Mouse (Mus musculus) cerebellum, adult 9-11 months (tissue): ENCODE measurements around the gene Ccdc57.
A peak's percentile ranks its signal among the peaks of the same experiment; 100 is the strongest.
"Not testable (repeated sequence)": the region's sequence is repeated elsewhere in the genome, so short reads cannot be mapped to it uniquely, and the experiment has no call there.

Experiments used
- DNase-seq: peaks from one replicate; pipeline ENCODE4 v3.0.0; 2022

Gene Ccdc57

DNA sequence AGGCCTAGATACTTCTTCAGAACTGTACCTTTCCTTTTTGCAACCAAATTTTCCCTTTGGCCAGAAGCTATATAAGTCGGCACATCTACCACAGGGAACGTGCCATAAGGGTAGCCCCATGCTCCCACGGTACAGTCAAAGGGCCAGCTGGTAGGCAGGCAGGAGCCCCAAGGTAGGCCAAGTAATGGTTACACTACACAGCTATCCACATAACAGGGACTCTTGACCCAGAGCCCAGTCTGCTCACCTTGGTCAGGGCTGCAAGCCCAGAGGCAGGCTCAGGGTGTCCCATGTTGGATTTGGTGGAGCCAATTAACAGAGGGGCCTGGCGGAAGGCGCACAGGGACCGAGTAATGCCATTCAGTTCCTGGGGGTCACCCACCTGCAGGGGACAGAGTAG is 113.1 kb downstream of the Ccdc57 start:
- peak; percentile 83 for DNase-seq

DNA sequence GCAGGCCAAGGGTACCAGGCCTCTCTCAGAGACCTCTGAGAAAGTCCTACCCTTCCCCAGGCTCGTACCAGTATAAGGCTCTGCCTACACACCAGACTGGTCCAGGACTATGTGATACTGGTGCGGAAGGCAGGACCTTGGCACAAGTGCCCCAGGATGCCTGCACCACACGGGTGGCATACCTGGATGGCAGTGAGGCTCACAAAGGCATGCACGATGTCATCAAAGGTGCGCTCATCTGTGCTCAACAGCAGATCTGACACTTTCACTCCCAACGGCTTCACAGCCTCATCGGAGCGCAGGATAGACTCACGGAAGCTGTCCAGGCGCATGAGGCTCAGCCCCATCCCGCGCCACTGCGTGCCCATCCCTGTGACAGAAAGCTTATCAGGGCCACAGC is 114.4 kb downstream of the Ccdc57 start:
- DNase-seq, result peak; percentile 38

DNA sequence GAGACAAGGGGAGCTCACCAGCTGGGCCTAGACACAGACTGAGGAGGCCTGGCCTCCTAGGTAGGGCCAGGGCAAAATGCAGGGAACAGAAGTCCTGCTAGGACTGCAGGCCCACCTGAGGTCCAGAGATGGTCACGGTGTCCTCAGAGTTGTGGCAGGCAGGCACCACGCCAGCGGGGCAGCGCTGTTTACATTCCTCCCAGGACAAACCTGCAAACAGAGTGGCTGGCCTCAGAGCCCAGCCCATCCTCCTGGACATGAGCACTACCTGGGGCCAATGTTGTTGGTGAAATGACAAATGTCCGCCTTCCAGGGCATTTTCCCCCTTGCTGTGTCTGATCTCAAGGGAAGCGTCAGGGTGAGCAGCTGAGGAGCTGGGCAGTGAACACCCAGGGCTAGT is 115.3 kb downstream of the Ccdc57 start:
- peak; percentile 13 for DNase-seq

DNA sequence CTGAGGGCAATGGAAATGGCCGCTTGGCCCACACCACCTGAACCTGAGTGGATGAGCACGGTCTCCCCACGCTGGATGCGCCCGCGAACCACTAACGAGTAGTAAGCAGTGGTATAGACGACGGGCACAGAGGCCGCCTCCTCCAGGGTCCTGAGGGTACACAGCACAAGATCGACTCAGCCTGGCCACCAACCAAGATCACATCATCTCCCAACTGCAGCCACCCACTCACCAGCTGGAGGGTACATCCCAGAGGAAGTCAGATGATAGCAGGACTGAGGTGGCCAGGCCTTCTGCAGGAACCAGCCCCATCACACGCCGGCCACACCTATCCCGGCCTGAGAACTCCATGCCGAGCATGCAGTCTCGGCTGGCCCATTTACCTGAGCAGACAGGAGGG is 120.6 kb downstream of the Ccdc57 start:
- DNase-seq, result no peak

- no peak for DNase-seq
These were observed 124.7 kb downstream of the Ccdc57 start for GRCm38 (mm10) chr11:120808010-120808409.

DNA sequence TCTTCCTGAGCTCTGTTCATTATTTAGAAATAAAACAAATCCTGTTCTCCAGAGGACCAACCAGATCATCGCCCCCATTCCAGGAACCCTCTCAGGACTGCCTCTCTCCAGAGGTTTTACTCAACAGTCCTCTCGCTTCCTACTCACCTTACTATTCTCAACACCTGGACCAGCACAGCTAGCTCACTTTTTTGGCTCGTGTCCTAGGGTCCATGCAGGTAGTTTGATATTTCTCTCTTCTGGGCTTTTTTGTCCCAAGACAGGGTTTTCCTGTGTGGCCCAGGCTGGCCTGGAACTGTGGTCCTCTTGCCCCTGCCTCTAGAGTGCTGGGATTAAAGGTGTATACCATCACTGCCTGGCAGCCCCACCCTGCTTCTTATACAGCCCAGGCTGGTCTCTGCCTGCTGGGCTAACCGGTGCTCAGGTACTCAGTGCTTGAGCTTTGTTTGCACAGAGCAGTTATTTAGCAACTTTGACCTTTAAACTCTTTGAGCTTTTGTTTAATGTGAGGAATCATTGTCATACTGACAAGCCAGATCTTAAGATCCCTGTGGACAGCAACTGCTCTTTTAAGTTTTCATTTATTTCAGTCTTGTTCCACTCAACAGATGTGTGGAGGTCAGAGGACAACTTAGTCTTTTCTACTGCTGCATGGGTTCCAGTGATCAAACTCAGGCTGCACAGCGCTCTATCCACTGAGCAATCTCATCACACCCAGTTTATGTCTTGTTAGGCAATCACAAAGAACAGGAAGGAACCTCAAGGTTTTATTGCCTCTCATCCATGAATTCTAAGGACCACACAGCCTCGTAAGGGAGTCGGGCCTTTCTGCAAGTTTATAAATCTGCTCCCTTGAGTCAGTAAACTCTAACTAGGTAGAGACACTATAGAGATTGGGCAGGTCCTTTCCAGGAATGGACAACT is 127.0 kb downstream of the Ccdc57 start:
- no peak for DNase-seq

DNA sequence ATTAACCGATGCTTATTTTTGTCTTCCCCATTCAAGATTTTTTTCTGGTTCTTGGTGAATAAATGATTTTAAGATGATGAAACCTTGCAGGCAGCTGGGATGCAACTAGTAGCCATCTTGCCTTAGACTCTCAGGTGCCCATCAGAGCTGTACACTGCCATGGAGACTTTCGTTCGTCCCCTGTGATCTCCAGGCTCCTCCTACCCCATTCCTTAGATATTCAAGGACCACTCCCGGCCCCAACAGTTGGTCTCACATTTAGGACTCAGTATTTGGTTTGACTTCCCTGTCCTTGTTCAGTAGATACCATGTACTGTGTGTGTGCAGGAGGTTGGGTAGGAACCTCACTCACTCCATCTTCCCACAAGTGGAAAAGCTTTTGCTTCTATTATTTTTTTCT is 127.9 kb downstream of the Ccdc57 start:
- no peak for DNase-seq

DNA sequence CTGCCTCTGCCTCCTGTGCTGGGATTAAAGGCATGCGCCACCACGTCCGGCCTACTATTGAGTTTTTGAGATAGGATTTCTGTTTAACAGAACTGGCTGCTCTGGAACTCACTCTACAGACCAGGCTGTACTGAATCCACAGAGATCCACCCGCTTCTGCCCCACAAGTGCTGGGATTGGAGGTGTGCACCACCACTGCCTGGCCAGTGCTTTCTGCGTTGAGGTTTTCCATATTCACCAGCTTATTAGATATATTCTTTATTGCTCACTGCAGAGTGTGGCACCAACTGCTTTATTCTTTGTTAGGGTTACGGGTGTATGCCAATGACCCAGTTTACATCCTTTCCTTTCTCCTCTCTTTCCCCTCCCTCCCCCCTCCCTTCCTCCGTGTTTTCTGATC is 128.4 kb downstream of the Ccdc57 start:
- no peak for DNase-seq

DNA sequence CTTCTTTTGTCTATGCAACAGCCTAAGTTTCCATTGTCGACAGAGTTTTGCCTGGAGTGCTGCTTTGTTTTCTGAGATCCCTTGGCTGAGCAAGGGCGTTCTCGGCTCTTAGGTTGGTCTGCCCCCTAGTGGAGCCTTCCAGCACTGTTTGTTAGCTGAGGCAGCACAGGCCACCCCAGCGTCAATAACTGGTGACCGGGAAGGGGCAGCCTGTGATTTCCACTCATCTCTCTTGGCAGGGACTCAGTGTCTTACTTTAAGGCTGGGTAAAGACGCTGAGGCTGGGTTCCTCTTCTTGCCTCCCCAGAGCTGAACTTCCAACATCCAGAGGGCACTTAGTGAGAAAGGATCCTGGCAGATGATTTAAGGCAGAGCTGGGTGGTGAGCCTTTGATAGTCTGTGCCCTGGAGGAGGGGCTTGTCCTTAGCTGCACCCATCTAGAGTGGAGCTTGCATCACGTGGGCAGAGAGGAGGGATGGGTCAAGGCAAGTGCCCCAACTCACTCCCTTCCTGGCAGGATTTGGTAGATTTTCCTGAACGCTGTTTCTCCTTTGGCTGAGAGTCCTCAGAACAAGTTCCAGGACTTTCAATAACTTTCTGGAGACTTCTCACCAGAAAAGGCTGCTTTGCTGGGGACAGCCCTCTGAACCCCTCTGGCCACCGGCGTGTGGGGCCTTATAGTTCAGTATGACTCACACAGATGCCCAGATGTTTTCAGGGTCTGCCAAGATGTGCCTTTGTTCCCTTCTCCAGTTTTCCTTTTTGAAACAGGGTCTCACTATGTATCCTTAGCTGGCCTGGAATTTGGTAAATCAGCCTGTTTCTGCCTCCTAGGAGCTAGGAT is 132.4 kb downstream of the Ccdc57 start:
- peak; percentile 81 for DNase-seq

- no peak for DNase-seq
These were observed 133.3 kb downstream of the Ccdc57 start for GRCm38 (mm10) chr11:120799316-120799890.

DNA sequence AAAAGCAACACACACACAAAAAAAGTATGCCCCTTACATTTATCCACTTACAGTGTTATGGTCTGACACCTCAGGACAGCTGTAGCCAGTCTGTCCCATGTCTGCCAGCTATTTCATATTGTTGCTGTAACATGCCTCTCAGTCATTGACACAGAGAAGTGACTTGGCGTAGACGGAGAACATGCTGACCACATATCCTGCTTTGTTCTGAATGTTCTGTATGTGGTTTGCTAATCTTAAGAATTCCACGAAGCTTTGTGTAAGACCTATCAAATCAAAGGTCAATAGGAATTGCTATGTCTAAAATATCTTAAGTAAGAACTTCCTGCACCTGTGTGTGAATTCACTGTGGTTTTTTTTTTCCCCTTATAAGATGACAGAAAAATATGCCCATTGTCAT is 134.4 kb downstream of the Ccdc57 start:
- no peak for DNase-seq

DNA sequence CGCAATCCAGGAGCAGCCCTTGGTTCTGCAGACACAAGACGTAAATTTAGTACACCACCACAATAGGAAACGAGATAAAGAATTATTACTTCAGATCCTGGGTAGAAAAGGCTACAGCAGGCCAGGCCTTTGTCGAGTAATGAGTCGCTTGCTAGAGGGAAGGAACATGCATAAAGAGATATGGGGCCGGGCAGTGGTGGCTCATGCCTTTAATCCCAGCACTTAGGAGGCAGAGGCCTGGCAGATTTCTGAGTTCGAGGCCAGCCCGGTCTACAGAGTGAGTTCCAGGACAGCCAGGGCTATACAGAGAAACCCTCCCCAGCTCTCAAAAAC is 136.1 kb downstream of the Ccdc57 start:
- no peak for DNase-seq

DNA sequence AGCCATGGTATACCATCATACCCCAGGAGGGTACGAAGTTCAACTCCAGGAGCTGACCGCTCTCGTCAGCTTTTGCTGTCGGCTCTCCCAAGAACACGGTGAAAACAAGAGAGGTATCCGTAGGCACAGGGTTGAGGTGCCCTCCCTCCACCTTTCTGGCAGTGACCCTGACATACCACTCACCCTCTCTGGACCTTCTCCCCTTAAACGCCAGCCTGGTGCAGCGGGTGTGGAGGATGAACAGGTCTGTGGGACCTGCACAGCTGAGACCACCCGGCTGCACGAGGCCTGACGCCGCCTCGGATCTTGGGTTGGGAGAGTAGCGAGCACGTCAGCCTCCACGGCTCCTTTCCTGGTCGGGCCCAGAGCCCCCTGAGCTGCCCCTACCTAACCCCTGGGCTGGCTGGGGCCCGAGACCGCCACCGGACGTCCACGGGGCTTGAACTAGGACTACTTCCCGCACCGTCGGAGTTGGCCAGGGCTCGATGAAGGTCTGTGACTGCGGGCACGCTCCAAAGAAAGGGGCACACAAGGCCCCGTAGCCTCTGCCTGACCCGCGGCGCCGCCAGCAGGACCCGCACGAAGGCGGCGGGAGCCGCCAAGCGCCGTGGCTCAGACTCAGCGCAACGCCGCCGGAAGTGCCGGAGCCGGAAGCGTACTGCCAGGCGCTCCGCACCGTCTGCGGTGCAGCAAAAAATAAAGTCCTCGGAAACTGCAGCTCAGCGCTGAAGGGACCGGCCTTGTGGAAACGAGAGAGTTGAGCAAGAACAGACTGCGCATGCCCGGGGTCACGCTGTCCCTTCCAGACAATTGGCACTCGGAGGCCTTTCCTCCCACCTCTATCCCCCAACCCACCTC is 136.7 kb downstream of the Ccdc57 start, which contains the start of gene Dus1l:
Gene Dus1l, minus strand, starts transcription at position 648 of the 858 bp plus-strand sequence.
- peak; percentile 95 for DNase-seq

DNA sequence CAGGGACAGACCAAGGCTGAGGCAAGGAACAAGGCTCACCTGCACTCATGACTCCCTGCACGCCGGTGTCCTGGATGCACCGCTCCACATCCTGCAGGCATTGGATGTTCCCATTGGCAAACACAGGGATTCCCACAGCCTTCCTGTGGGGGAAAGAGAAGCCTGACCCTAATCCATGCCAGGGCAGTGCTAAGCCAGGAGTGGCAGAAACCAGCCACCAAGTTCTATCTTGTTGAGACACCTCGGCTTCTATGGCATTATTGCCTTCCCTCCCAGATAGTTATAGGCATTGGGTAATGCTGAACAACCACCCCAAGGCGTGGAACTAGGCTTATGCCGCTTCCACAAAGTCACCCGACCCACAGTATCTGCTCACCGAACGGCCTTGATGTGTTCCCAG is 140.0 kb downstream of the Ccdc57 start:
- no peak for DNase-seq

- peak; percentile 7 for DNase-seq
These were observed 142.9 kb downstream of the Ccdc57 start for GRCm38 (mm10) chr11:120789810-120790209.

DNA sequence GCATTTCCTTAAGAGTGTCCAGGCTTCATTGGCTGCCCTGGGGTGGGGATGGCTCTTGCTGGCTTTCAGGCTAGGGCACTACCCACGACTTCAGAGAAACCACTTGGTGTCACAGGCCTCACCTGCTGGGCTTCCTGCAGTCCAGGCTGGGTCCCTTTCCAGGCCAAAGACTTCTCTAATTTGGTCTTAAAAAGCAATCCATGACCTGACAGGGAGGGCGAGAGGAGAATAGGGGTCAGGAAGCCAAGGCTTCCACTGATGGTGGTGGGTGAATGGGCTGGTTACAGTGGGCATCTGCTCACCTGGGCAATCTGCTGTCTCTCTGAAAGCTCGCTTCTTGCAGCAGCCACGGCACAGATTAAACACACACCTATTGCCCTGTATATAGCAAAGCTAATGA is 143.3 kb downstream of the Ccdc57 start:
- DNase-seq, result peak; percentile 5

GRCm38 (mm10) chr11:120788460-120788859 is 144.2 kb downstream of the Ccdc57 start:
- DNase-seq, result not testable (repeated sequence)

- DNase-seq, result no peak
These were observed 147.5 kb downstream of the Ccdc57 start for GRCm38 (mm10) chr11:120785145-120785544.

GRCm38 (mm10) chr11:120784064-120784791 is 148.4 kb downstream of the Ccdc57 start, which contains the start of the genes Rfng and Gps1:
Gene Rfng (minus strand): TSS chr11:120784207.
Gene Gps1 (plus strand): TSS chr11:120784272.
- peak; percentile 83 for DNase-seq

DNA sequence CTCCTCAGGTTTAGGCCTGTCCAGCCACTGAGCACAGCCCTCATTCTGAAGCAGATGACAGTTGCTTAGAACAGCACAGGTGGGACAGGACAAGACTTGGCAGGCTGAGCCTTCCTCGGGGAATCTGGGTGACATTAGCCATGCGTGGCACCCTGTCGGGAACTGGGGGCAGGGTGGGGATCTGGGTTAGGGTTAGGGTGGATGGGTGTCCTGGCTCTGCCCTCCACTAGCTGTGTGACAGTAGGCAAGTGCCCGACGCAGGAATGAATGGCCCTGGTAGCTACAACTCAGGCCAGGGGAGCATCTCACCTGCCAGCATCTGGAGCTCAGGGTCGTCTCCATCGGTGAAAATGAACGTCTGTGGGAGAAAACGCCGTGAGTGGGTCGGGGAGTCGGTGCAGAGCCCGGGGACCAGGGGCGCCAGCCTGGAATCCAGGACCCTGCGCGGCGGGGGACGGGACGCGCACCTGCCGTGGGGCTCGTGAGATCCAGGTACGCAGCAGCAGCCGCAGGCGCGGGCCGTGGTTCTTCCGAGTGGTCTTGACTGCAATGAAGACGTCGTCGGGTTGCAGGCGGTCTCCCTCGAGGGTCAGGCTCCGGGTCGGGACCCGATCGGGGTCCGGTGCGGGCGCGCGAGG is 149.1 kb downstream of the Ccdc57 start:
- DNase-seq, result peak; percentile 62

GRCm38 (mm10) chr11:120781361-120781760 is 151.3 kb downstream of the Ccdc57 start:
- DNase-seq, result not testable (repeated sequence)
